Mouse (Mus musculus): ENCODE results near the gene Syt7.
A peak's percentile ranks its signal among the peaks of the same experiment; 100 is the strongest.

The Syt7 gene

GRCm38 (mm10) chr19:10388615-10389313 lies at the start of gene Syt7:
Gene Syt7 (plus strand): TSS chr19:10389090.
- peak; percentile 93 for DNase-seq

- no peak for DNase-seq
Observed at GRCm38 (mm10) chr19:10339271-10339670, 49.6 kb upstream of the Syt7 start.

GRCm38 (mm10) chr19:10340661-10341060 lies 48.2 kb upstream of the Syt7 start:
- no peak for DNase-seq

GRCm38 (mm10) chr19:10341152-10341551 lies 47.7 kb upstream of the Syt7 start:
- DNase-seq = peak; percentile 49

GRCm38 (mm10) chr19:10341817-10342439 lies 47.0 kb upstream of the Syt7 start:
- DNase-seq = peak; percentile 67

- DNase-seq = no peak
Observed at GRCm38 (mm10) chr19:10343866-10344265, 45.0 kb upstream of the Syt7 start.

GRCm38 (mm10) chr19:10345696-10346095 lies 43.2 kb upstream of the Syt7 start:
- no peak for DNase-seq

GRCm38 (mm10) chr19:10347628-10348273 lies 41.1 kb upstream of the Syt7 start:
- no peak for DNase-seq

GRCm38 (mm10) chr19:10352218-10352617 lies 36.7 kb upstream of the Syt7 start:
- DNase-seq = no peak

GRCm38 (mm10) chr19:10354830-10355229 lies 34.1 kb upstream of the Syt7 start:
- DNase-seq = no peak

- no peak for DNase-seq
Observed at GRCm38 (mm10) chr19:10356845-10357503, 31.9 kb upstream of the Syt7 start.

- DNase-seq = no peak
Observed at GRCm38 (mm10) chr19:10359105-10359946, 29.6 kb upstream of the Syt7 start.

- DNase-seq = no peak
Observed at GRCm38 (mm10) chr19:10362473-10363129, 26.3 kb upstream of the Syt7 start.

GRCm38 (mm10) chr19:10363869-10364268 lies 25.0 kb upstream of the Syt7 start:
- DNase-seq = no peak

GRCm38 (mm10) chr19:10366116-10366845 lies 22.6 kb upstream of the Syt7 start:
- no peak for DNase-seq

GRCm38 (mm10) chr19:10367802-10368201 lies 21.1 kb upstream of the Syt7 start:
- no peak for DNase-seq

GRCm38 (mm10) chr19:10369936-10370335 lies 19.0 kb upstream of the Syt7 start:
- no peak for DNase-seq

GRCm38 (mm10) chr19:10373191-10373590 lies 15.7 kb upstream of the Syt7 start:
- DNase-seq = no peak

GRCm38 (mm10) chr19:10375260-10375659 lies 13.6 kb upstream of the Syt7 start:
- no peak for DNase-seq

GRCm38 (mm10) chr19:10379978-10380377 lies 8.9 kb upstream of the Syt7 start:
- DNase-seq = no peak

- peak; percentile 44 for DNase-seq
Observed at GRCm38 (mm10) chr19:10387660-10388059, 1.2 kb upstream of the Syt7 start.
